Mouse (Mus musculus) midbrain, embryonic 12.5 days (tissue): ENCODE results near the gene Col4a2. TPM values are rescaled to one million over a fixed set of nuclear protein-coding genes. Genes with fewer than 3 reads are reported as not detected.
"Not testable (repeated sequence)": the region's sequence is repeated elsewhere in the genome, so short reads cannot be mapped to it uniquely, and the experiment has no call there.

Experiments
- ATAC-seq: fragments of 200-750 bp; cut with Nextera tagmentation; 2 replicates; pipeline ENCODE4 v1.8.0; 2017; ENCODE audit warnings: low read depth, moderate TSS enrichment, moderate library complexity; ENCODE audit not compliant: low FRiP score
- H3K27ac ChIP-seq: fragments of 300-500 bp; sonication (generic); replicated peaks from 2 replicates; pipeline ENCODE4 v1.5.1; 2016; ENCODE audit warnings: mild to moderate bottlenecking
- H3K27me3 ChIP-seq: fragments of 300-500 bp; sonication (generic); 2 replicates; pipeline ENCODE4 v1.6.1; 2016; ENCODE audit warnings: mild to moderate bottlenecking
- H3K36me3 ChIP-seq: fragments of 300-500 bp; sonication (generic); 2 replicates; pipeline ENCODE4 v1.6.1; 2016
- H3K4me1 ChIP-seq: fragments of 300-500 bp; sonication (generic); 2 replicates; pipeline ENCODE4 v1.6.1; 2016
- H3K4me2 ChIP-seq: fragments of 300-500 bp; sonication (generic); replicated peaks from 2 replicates; pipeline ENCODE4 v1.6.1; 2016; ENCODE audit warnings: mild to moderate bottlenecking, moderate library complexity
- H3K4me3 ChIP-seq: fragments of 300-500 bp; sonication (generic); 2 replicates; pipeline ENCODE4 v1.5.1; 2016; ENCODE audit warnings: mild to moderate bottlenecking
- H3K9ac ChIP-seq: fragments of 300-500 bp; sonication (generic); replicated peaks from 2 replicates; pipeline ENCODE4 v1.6.1; 2016; ENCODE audit warnings: mild to moderate bottlenecking, moderate library complexity
- H3K9me3 ChIP-seq: fragments of 300-500 bp; sonication (generic); 2 replicates; pipeline ENCODE4 v1.6.1; 2016; ENCODE audit warnings: mild to moderate bottlenecking
- WGBS: fragments of 180-500 bp; shearing (Covaris S2); methylation state at CpG from one replicate; pipeline ENCODE4 v1.1.7; 2016; 5-methylcytosine and 5-hydroxymethylcytosine counted together
- polyA plus RNA-seq: library from polyadenylated mRNA; unstranded; fragments of >200 nt; fragmentation: Nextera tagmentation; extraction: Ambion mirVana; gene quantifications from 2 replicates; pipeline ENCODE4 v1.2.1, GENCODE M21; 2016

The Col4a2 gene
- polyA plus RNA-seq, 1 experiment from 2014 or later = 82.0 TPM

DNA sequence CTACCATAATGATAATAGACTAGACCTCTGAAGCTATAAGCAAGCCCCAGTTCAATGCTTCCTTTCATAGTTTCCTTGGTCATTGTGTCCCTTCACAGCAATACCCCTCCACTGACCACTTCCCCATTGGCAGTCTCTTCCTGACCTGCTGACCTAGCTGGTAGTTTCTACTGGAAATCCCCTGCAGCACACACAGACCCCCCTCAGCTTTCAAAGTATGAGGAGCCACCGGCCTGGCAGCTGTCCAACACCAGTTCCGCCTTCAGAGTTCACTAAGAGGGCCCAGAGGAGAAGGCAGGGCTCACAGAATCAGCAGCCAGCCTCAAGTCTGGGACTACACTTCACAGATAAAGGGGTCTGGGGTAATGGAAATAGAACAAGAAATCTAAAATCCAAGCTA is 148.3 kb downstream of the Col4a2 start:
- H3K4me3 ChIP-seq = no peak overlapping the region
- no peaks in the 10 kb centered on the region for H3K36me3 ChIP-seq
- H3K27me3 ChIP-seq = no peaks in the 10 kb centered on the region
- no peak overlapping the region for H3K4me2 ChIP-seq
- ATAC-seq = no peak
- H3K4me1 ChIP-seq = peaks cover 4% of the 10 kb centered on the region
- H3K27ac ChIP-seq = no peak overlapping the region
- no peak overlapping the region for H3K9ac ChIP-seq
- H3K9me3 ChIP-seq = 0 out of 2 replicates have a peak, but pooled peaks cover 4% of the 10 kb centered on the region
- WGBS = 43% methylated on average over 2 of the region's 2 CpGs

DNA sequence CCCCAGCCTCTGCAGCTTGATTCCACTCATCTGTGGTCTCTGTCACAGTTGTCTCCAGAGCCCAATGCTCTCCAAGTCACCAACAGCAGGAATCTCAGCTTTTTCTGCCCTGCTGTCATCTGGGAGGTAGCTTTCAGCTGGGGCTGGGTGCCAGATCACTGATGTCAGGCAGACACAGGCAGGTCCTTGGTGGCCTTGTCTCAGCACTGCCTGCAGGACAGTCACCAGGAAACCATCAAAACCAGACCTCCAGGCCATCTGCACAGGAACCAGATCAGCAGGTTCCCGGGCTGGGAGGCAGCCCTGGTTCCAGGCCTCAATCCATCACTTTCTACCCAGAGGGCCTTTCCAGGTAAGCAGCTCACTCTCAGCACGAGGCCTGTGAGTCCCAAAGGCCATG is 149.2 kb downstream of the Col4a2 start:
- ATAC-seq = no peak
- H3K4me1 ChIP-seq = peaks cover 8% of the 10 kb centered on the region
- H3K27ac ChIP-seq = no peak overlapping the region
- H3K9me3 ChIP-seq = 0 out of 2 replicates have a peak, but pooled peaks cover 4% of the 10 kb centered on the region
- no peak overlapping the region for H3K4me2 ChIP-seq
- H3K4me3 ChIP-seq = no peak overlapping the region
- H3K27me3 ChIP-seq = no peaks in the 10 kb centered on the region
- 86% methylated on average over 2 of the region's 2 CpGs for WGBS
- no peak overlapping the region for H3K9ac ChIP-seq
- no peaks in the 10 kb centered on the region for H3K36me3 ChIP-seq

DNA sequence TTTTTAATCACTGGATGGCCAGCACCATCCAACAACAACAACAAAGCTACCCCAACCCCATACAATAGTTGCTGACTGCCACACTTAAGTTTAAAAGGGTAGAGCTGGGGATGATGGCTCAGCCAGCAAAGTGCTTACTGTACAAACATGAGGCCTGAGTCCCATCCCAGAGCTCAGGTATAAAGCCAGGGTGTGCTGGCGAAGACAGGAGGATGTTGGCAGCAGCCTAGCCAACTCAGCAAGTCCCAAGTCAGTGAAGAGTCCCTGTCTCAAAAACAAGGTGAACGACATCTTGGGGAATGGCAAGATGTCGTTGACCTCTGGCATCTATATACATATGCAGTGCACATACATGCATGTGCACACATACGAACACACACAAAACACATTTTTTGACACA is 150.0 kb downstream of the Col4a2 start:
- no peak overlapping the region for H3K4me3 ChIP-seq
- no peak for ATAC-seq
- H3K9ac ChIP-seq = no peak overlapping the region
- H3K27ac ChIP-seq = no peak overlapping the region
- H3K9me3 ChIP-seq = 0 out of 2 replicates have a peak, but pooled peaks cover 4% of the 10 kb centered on the region
- H3K27me3 ChIP-seq = no peaks in the 10 kb centered on the region
- H3K4me2 ChIP-seq = no peak overlapping the region
- no peaks in the 10 kb centered on the region for H3K36me3 ChIP-seq
- H3K4me1 ChIP-seq = peaks cover 8% of the 10 kb centered on the region
- WGBS = 95% methylated on average over 4 of the region's 4 CpGs

DNA sequence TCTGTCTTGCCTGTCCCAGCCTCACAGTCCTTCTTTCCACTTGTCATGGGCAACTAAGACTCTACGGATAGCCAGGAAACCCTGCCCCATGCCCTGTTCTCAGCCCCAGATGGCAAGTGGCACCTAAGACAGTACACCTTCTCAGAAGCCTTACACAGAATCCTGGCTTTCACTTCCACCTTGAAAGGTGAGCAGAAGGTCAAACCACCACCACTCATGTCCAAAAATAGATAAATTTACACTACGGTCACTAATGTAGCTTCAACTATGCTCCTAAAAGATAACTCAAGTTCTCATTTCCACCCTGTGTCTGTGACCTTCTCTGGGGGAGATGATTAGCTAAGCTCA is 150.9 kb downstream of the Col4a2 start:
- no peak for ATAC-seq
- Histone ChIP-seq H3K27me3 (no peaks in the 10 kb centered on the region), H3K4me1 (peaks cover 8% of the 10 kb centered on the region), H3K36me3 (no peaks in the 10 kb centered on the region), H3K27ac (no peak overlapping the region), H3K9ac (no peak overlapping the region), H3K4me3 (no peak overlapping the region), H3K4me2 (no peak overlapping the region), H3K9me3 (0 out of 2 replicates have a peak, but pooled peaks cover 4% of the 10 kb centered on the region)
- WGBS = 94% methylated on average over 2 of the region's 2 CpGs

DNA sequence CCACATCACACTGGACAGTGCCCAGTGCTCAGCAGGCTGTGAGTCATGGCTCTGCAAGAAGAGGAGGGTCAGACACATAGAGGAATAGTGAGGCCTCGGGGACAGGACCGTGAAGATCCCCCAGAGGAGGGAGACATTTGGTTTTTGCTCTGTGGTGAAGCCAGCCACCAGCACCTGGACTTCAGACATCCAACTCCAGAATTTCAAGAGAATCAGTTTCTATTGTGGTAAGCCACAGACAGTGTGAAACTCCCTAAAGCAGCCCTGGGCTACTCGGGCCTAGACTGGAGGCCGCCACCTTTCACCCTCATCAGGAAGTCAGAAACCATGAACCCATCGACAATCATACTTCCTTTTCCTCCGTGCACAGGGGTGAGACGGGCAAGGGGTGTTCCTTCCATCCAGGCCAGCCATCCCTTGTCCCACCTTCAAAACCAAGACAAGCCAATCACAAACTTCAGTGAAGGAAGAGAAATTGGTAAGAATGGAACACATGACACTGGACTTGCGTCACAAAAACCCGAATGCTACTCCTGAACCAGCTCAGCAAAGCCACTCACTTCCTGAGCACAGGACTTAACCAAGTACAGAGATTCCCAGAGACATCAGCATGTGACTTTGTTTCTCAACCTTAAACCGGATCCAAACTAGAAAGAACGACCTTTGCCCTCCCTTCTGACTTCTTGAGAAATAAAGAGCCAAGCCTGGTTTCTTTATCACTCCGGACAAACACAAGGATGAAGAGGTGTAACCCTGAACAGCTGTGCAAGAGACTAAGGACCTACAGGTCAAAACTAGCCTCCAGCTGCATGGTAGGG is 151.5 kb downstream of the Col4a2 start:
- Histone ChIP-seq H3K4me1 (peaks cover 8% of the 10 kb centered on the region), H3K27me3 (no peaks in the 10 kb centered on the region), H3K27ac (no peak overlapping the region), H3K4me3 (no peak overlapping the region), H3K36me3 (no peaks in the 10 kb centered on the region), H3K9me3 (0 out of 2 replicates have a peak, but pooled peaks cover 4% of the 10 kb centered on the region), H3K4me2 (no peak overlapping the region), H3K9ac (no peak overlapping the region)
- 83% methylated on average over 12 of the region's 12 CpGs for WGBS
- ATAC-seq = no peak

DNA sequence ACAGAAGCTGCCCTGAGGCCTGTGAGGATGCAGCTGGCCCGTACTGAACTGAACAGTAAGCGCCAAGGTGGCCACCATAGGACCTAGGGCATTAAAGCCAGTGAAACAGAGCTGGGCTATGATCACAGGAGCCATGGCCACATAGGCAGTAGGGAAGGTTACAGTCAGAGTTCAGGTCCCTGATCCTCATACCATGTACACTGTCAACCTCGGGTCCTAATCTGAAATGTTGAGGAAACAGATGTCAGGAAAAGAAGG is 152.0 kb downstream of the Col4a2 start:
- Histone ChIP-seq H3K27ac (no peak overlapping the region), H3K9ac (no peak overlapping the region), H3K27me3 (no peaks in the 10 kb centered on the region), H3K4me3 (no peak overlapping the region), H3K4me2 (no peak overlapping the region), H3K9me3 (0 out of 2 replicates have a peak, but pooled peaks cover 4% of the 10 kb centered on the region), H3K36me3 (no peaks in the 10 kb centered on the region), H3K4me1 (peaks cover 8% of the 10 kb centered on the region)
- 92% methylated on average over 3 of the region's 3 CpGs for WGBS
- ATAC-seq = no peak

DNA sequence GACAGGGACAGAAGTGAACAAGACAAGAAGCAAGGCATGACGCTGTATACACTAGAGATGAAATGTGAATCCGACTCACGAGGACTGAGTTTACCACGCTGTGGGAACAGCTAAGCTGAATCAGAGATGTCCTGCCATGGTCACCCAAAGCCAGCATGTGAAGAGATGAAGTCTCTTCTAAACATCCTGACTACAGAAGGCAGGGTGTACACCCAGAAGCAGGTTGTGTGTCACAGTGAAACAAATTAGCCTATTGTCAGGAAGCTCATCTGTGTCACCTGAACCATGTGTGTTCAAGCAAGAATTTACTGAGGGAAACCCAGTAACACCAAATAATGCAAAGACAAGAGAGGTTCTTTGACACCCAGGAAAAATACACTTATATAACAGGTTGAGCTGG is 153.0 kb downstream of the Col4a2 start:
- no peak for ATAC-seq
- Histone ChIP-seq H3K4me2 (no peak overlapping the region), H3K9me3 (no peaks in the 10 kb centered on the region), H3K4me3 (no peak overlapping the region), H3K27ac (no peak overlapping the region; the same call in 1 of the 2 replicates), H3K27me3 (0 out of 2 replicates have a peak, but pooled peaks cover 2% of the 10 kb centered on the region), H3K36me3 (no peaks in the 10 kb centered on the region), H3K4me1 (peaks cover 8% of the 10 kb centered on the region), H3K9ac (no peak overlapping the region)
- WGBS = 88% methylated on average over 4 of the region's 4 CpGs

DNA sequence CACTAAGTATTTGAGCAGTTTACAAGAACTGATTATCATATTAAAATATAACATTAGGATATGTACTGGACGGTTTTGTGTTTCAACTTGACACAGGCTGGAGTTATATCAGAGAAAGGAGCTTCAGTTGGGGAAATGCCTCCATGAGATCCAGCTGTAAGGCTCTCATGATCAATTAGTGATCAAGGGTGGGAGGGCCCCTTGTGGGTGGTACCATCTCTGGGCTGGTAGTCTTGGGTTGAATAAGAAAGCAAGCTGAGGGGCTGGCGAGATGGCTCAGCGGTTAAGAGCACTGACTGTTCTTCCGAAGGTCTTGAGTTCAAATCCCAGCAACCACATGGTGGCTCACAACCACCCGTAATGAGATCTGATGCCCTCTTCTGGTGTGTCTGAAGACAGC is 153.9 kb downstream of the Col4a2 start:
- H3K36me3 ChIP-seq, H3K27me3 ChIP-seq, ATAC-seq, H3K9me3 ChIP-seq, H3K9ac ChIP-seq, H3K4me3 ChIP-seq, H3K27ac ChIP-seq, H3K4me1 ChIP-seq, H3K4me2 ChIP-seq: not testable (repeated sequence)
- 71% methylated on average over 5 of the region's 5 CpGs for WGBS

DNA sequence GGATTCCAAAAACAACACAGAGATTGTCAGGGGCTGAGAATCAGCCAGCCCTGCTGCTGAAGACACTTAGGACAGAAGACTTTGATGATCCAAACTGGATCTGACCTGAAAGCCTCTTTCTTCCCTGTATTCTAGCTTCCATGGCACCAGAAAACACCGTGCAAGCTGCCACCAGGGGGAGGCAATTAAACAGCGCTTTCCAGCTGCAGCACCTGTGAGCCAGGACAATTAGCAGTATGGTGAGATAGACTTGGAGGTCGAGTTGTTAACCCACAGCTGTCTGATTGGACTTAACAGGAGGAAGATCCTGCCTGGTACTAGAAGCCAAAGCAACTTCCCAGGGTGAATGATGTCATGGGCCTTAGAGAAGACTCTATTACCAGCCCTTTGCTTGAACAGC is 156.5 kb downstream of the Col4a2 start:
- 12% methylated on average over 3 of the region's 3 CpGs for WGBS
- Histone ChIP-seq H3K27ac (no peak overlapping the region), H3K4me3 (no peak overlapping the region), H3K9me3 (no peaks in the 10 kb centered on the region), H3K4me2 (no peak overlapping the region), H3K27me3 (peaks cover 22% of the 10 kb centered on the region), H3K9ac (no peak overlapping the region), H3K36me3 (no peaks in the 10 kb centered on the region), H3K4me1 (peaks cover 8% of the 10 kb centered on the region)
- no peak for ATAC-seq

DNA sequence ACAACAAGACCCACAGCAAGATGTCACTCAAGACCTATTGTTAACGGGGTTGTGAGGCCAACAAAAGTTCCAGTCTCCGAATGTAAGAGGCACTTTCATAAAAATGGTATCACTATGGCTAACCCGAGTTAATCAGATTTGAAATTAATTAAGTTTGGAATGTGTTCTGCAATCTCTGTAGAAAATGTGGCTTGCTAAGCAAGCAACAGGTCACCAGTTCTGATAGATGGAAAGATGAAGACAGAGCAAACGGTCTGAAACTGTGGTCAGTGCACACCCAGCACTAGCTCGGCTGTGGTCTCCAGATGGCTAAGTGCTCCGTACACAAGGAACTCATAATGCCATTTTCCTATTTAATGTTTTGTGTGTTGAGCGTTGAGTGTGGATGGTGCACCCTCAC is 158.1 kb downstream of the Col4a2 start:
- ATAC-seq = no peak
- H3K9me3 ChIP-seq = no peaks in the 10 kb centered on the region
- H3K4me3 ChIP-seq = no peak overlapping the region
- H3K36me3 ChIP-seq = no peaks in the 10 kb centered on the region
- H3K27me3 ChIP-seq = peaks cover 38% of the 10 kb centered on the region
- 70% methylated on average over 7 of the region's 7 CpGs for WGBS
- H3K4me2 ChIP-seq = no peak overlapping the region
- H3K27ac ChIP-seq = no peak overlapping the region
- peaks cover 6% of the 10 kb centered on the region for H3K4me1 ChIP-seq
- no peak overlapping the region for H3K9ac ChIP-seq

DNA sequence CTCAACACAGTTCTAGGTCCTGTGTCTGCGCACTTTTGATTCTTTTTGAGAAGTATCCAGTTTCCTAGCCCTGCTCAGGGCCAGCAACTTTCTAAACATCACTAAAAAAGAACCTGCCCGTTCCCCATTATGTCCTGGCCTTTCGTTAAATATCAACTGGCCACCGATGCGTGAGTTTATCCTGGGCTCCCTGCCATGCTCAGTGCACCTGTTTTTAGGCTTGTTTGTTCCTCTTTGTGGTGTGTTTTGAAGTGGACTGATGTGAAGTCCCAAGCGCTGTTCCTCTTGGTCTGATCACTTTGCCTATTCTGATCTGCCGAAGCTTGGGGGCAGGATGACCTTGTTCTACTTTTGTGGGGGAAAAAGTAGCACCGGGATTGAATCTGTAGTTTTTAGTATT is 158.7 kb downstream of the Col4a2 start:
- Histone ChIP-seq H3K27me3 (peaks cover 44% of the 10 kb centered on the region), H3K9ac (no peak overlapping the region), H3K9me3 (no peaks in the 10 kb centered on the region), H3K27ac (no peak overlapping the region), H3K4me1 (peaks cover 1% of the 10 kb centered on the region; the same call in 1 of the 2 replicates), H3K4me3 (no peak overlapping the region), H3K36me3 (no peaks in the 10 kb centered on the region), H3K4me2 (no peak overlapping the region)
- 43% methylated on average over 8 of the region's 8 CpGs for WGBS
- no peak for ATAC-seq

DNA sequence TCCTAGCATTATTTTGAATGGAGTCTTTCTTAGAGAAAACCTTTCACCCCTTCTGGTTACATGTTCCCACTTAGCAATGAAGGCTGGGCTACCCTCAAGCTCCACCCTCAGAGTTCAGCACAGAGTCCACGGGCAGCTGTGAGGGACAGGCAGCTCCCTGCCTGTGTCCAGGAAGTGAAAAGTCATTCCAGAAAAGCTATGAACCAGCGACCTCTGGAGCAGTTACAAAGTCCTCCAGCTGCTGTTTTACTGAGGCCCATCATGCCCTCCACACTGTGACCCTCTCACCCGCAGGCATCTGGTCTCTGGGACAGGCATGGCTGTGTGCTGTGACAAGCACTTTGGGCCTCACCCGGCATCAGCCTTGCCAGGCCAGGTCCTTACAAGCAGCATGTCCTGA is 160.5 kb downstream of the Col4a2 start:
- Histone ChIP-seq H3K4me2 (no peak overlapping the region), H3K27me3 (peaks cover 62% of the 10 kb centered on the region), H3K4me3 (no peak overlapping the region), H3K36me3 (no peaks in the 10 kb centered on the region), H3K27ac (no peak overlapping the region), H3K9me3 (no peaks in the 10 kb centered on the region), H3K9ac (no peak overlapping the region), H3K4me1 (peaks cover 14% of the 10 kb centered on the region)
- 46% methylated on average over 4 of the region's 4 CpGs for WGBS
- ATAC-seq = no peak

DNA sequence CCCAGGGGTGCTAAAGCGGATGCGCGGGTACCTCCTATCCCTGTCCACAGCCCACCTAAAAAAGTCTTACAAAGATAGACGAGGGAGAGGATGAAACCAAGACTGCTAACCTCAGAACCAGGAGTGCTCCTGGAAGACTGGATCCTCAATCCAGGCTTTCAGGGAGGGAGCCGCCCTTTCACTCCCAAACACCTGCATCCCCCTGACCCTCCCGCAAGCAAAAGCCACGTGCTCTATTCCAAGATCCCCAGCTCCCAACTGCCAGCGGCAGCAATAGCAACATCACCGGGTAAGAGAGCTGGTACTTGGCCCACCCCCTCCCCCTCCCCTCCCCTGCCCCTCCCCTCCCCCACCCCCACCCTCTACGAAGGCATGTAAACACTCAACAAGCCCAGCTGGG is 162.8 kb downstream of the Col4a2 start:
- H3K4me2 ChIP-seq = no peak overlapping the region
- ATAC-seq = no peak
- WGBS = 9% methylated on average over 9 of the region's 10 CpGs
- no peaks in the 10 kb centered on the region for H3K9me3 ChIP-seq
- no peak overlapping the region for H3K27ac ChIP-seq
- H3K27me3 ChIP-seq = peaks cover 85% of the 10 kb centered on the region
- H3K4me1 ChIP-seq = peaks cover 21% of the 10 kb centered on the region
- H3K36me3 ChIP-seq = no peaks in the 10 kb centered on the region
- no peak overlapping the region for H3K9ac ChIP-seq
- no peak overlapping the region for H3K4me3 ChIP-seq
